Mouse (Mus musculus) adrenal gland, adult 2 months (tissue): Measurements from ENCODE around the gene Adat3. TPM values are rescaled to one million over a fixed set of nuclear protein-coding genes. Genes with fewer than 3 reads are reported as not detected.
"Not testable (repeated sequence)": the region's sequence is repeated elsewhere in the genome, so short reads cannot be mapped to it uniquely, and the experiment has no call there.

Experiments used
- DNase-seq: peaks from one replicate; pipeline ENCODE4 v3.0.0; 2021
- polyA plus RNA-seq: library from polyadenylated mRNA; depleted of rRNA; stranded (reverse); fragments of >200 nt; gene quantifications from 2 replicates; pipeline ENCODE4 v1.2.3, GENCODE M21; 2012
- total RNA-seq, 2 experiments: library from RNA; stranded (reverse); gene quantifications; 2 replicates each; pipeline ENCODE4 v1.2.3; 2021

Adat3 gene
- total and polyA plus RNA-seq, 3 experiments, result 2.0 to 31.5 (median 4.0) TPM

DNA sequence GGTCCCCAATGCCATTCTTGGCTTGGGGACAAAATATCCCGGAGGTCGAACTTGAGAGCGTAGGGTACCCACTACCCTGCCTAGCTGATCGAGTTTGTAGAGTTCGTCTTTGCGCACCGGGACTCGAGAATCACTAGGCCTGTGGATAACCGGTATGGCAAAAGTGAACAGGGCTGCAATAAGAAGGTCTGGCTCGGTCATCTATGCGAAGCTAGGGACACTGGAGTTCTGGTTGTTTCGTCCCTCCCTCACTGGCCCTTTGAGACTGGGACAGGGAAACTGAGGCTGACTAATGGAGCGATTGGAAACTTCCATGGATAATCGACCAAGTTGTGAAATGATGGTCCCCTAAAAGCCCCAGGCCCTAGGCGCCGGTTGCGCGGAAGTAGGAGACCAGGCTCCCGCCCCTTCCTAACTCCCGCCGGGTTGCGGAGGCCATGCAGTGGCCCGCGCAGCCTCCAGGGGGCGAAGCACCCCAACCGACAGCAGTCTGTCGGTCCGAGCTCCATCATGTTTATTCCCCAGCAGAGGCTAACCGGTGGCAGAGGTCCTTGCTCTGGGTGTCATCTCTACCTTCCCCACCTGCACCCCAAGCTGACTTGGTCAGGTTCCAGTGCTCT lies 24.4 kb upstream of the Adat3 start:
- peak; percentile 91 for DNase-seq

DNA sequence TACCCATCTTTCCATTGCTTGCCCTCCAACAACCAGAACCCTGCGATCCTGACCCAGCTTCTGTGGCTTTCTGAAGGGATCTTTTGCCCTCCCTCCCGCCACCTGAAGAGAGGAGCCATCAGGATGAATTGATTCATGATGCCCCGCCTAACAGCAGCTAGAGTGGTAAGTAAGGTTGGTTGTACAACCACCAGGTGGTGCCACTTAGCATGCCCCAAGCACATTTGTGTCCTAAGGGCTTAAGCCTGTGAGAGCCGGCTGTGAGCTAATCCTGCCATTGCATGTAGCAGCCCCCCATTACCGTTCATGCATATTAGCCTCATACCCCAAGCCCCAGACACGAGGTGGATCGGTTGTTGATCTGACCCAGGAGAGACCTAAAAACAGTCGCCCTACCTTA lies 23.8 kb upstream of the Adat3 start:
- DNase-seq, result peak; percentile 71

DNA sequence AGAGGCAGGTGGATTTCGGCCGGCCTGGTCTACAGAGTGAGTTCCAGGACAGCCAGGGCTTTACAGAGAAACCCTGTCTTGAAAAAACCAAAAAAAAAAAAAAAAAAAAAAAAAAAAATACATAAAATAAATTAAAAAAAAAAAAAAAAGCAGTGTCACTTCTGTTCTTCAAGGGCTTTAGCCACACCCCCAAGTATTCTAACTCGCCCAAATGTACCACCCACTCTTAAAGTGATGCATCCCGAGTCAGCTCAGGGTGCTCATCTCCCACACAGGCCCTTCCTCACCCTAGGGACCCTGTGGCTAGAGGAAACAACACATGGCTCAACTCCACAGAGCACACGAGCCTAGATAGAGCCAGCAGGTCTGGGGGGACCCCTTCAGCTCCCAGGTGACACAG lies 19.6 kb upstream of the Adat3 start:
- DNase-seq, result no peak

DNA sequence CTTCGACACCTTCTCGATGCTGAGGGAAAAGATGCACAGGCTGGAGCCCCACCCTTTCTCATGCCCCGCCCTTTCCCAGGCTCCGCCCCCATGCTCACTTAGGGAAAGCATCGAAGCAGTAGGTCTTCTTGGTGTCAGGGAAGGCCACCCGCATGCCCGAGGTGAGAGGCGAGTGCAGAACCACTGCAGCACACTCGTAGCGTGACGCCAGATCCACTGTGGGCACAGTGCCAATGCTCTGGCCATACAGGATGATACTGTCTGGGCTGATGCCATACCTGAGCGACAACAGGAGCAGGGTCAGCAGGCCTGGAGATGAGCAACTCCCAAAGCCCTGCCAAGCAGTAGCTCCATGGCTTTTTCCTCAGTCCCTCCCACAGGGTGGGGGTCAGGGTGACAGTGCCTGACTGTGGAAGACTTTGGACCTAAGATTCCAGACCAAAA lies 18.6 kb upstream of the Adat3 start:
- DNase-seq, result no peak

DNA sequence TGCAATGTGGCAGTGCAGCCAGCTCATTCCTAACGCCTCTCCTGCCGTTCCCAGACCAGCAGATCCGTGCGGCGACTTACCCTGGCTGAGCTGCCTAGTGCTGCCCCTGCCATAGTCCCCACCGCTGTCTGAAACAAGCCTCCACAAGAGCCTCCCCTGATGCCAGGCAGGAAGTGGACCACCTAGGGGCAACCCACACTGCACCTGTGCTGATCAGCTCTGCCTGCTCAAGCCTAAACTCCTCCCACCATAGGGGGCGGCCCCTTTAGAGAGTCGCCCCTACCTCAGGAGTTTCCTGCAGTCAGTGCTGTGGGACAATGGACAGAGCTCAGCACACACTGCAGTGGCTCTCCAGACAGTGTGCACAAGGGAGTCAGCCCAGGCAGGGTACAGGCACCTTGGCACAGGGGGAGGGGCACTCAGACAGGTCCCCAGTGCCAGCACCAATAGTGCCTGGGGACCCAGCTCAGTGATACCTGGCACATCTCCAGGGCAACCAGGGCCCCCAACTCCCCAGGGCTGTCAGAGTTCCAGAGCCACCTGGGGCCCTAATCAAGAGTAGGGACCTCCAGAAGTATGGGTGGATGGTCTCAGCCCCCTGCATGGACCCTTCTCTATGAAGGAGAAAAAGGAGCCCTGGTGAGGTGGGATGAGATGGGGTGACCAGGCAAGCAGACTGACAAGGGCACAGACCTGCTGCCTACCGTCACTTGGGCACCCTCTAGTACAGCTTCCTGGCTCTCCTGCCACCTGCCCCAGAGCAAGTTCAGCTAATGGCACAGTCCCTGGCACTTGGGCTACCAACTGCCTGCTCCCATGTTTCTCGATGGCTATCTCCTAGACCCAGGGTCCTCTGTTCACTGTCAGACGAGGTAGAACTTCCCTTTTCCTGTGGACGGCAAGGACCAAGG lies 17.8 kb upstream of the Adat3 start:
- no peak for DNase-seq

DNA sequence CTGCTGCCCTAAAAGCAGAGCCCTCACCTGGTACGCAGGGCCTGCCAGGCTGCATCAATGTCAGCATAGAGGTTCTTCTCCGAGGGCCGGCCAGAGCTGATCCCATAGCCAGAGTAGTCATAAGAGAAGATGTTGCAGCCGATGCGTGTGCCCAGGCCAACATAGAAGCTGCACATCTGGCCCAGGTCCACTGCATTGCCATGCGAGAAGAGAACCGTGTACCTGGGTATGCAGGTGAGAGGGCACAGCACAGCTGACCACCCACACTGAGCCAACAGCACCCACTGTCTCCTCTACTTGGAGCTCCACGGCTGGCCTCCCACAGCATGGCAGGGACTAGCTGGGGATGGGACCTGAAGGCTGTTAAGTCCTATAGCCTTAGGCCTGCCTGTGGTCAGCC lies 17.1 kb upstream of the Adat3 start:
- no peak for DNase-seq

DNA sequence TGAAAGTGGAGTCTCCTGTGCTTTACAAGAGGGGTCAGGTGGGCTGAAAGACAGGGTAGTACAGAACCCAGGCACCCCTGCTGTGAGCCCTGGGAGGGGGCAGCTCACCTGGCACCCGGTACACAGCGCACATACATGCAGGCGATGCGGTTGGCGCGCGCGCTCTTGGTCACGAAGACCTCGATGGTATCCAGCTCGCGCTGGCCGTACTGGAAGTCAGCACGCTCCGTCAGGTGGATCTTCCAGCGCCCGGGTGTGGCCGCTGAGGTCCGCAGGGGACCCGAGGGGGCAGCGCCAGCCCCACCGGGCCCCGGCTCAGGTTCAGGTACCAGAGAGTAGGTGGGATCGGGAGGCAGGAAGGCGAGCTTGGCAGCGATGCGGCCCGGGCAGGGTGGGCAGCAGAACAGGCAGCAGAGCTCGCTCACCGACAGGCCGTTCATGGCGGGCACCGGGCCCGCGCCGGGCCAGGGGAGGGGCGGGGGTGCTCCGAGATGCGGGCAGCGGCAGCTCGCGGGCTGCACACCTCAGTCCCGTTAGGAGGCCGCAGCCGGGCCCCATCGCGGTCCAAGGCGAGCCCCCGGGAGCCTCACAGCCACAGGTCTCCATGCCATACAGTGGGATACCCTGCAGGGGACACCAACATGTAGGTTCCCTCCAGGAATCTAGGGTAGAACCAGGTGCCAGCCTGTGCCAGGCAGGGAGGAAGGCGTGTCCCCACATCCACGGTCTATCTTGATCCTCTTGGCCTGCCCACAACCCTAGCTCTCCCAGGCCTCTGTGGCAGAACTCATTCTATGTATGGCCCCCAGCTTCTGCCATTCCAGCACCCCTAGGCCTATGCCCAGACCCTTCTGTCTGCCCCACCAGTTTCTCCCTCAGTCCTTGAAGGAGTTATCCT lies 16.0 kb upstream of the Adat3 start:
- no peak for DNase-seq

DNA sequence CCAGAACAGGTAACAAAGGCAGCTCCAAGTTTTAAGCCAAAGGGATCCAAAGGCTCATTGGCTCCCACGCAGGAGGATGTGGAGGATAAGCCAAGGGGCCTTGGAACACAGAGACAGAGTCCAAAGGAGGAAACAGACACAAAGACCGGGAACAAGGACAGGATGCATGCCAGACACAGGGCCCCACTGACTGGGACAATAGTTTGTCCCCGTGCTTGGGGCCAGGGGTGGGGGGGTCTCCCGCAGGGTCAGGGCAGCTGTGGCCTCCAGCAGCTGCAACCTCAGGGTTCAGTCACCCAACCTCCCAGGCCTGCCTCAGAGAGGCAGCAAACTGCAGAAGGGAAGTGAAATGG lies 15.4 kb upstream of the Adat3 start:
- DNase-seq, result peak; percentile 43

DNA sequence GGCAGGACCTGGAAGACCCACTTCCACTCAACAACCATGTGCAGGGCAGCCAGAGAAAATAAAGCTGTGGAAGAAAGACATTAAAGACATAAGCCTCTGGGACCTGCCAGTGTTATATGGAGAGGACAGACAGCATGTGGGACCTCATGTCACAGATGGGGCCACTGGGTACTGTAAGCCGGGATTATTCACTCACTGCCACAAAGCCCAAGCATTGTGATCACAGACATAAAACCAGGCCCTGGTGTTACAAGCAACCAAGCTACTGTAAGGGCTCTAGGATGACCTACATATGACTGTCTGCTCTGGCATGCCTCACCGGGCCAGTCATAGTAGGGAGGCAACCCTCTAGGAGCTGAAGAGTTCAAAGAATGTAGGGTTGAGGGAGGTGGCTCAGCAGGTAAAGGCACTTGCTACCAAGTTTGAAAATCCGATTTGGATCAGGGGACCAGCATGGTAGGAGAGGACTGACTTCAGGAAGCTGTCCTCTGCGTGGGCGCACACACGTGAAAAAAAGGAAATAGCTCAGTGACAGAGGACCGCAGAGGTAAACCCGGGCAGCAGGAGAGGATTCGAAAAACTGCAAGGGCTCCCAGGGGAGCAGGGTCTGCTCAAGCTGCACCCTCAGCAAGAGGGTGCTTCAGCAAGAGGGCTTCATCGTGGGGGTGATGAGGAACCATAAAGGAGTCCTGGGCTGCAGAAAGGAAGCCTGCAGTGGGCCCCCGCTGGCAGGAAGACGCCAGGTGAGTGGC lies 13.4 kb upstream of the Adat3 start:
- peak; percentile 52 for DNase-seq

DNA sequence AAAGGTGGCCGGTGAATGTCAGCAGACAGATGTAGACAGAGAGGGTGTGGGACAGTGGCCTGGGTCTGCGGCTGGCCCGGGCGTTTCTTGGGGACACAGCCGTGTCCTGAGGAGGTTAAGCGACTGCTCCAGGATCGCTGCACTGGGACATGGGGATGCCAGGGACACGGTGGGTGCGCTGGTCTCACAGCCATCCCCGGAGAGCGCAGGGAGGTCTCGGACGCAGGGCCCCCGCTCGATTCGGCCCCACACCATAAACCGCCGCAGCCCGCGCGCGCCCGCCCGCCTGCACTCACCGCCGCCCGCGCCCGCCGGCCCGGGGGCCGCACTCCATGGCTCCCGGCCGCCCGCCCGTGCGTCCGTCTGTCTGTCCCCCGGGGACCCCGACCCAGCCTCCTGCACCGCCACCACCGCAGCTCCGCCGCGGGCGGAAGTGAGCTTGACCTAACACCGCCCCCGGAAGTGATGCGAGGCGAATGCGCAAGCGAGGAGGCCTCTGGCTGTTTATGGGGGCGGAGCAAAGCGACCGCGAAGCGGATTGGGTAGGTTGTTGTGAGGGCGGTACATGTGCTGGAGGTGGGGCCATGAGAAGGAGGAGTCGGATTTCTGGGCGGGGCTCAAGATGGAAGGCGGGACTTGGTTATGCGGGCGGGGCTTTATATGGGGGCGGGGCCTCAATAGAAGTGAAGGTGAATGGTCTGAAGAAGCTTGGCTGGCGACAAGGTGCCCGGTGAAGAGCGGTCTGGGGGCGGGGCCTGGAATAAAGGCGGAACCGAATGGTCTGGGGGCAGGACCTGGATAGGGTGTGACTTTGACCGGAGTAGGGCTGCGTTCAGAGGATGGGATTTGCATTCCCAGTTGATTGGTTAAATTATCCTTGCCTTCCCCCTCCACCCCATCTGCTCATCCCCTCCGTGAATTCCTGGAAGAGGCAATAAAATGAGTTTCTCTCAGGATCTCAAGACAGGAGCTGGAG lies 12.5 kb upstream of the Adat3 start, which contains the start of gene Abhd17a:
Abhd17a (minus strand) TSS at position 463 of the 976 bp plus-strand sequence.
- peak; percentile 98 for DNase-seq

DNA sequence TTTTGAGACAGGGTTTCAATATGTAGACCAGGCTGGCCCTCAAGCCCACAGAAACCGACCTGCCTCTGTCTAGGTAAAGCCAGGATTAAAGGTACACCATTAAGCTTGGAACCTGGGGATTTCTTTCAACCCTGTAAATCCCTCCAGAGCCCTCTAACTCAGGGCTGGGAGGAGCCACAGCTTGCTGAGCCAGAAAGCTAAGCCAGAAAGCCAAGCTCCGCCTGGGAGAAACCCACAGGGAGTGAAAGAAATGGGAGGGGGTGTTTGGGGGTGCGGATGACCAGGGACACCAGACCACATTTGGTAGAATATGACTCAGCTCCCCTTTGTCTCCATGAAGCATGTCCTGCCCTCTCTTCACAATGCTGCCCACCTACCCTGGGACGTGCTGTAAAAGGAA lies 6.4 kb upstream of the Adat3 start:
- DNase-seq, result no peak

DNA sequence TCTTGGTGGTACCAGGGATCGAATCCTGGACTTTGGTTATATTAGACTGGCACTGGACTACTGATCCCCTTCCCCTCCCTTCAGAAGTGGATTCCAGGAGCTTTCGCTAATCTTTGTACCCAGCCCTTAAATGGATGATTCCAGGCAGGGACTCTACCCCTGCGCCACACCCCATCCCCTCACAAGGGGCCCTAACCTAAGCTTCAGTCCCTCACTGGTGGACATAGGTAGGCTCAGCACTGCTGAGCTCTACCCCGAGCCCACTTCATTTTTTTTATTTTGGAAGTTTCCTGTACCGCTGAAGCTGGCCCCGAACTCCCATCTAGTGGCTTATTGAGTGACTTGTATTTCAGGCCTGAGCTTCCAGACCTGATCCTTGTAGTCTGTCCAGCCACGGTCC lies 684 bp downstream of the Adat3 start:
- DNase-seq, result no peak

DNA sequence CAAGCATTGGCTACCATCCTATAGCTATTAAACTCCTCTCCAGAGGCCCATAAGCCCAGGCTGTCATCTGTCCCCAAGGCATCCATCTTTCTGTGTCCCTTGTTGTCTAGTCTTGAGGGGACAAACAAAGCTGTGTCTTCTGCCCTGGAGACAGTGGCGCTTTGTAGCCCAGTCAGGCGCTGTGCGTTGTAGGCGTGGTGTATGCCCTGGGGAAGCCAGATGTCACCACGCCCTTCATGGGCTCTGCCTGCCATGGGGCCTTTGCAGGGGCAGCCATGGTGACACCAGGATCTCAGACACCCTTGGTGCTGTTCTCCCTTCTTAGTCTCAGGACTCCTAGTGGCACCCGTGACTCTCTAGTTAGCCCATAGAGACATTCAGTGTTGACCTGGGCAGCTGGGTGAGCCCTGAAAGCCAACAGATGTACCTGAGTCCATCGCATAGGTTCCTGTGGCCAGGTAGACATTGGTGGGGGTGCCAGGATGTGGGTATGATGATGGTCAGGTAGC lies 1.4 kb downstream of the Adat3 start:
- no peak for DNase-seq

DNA sequence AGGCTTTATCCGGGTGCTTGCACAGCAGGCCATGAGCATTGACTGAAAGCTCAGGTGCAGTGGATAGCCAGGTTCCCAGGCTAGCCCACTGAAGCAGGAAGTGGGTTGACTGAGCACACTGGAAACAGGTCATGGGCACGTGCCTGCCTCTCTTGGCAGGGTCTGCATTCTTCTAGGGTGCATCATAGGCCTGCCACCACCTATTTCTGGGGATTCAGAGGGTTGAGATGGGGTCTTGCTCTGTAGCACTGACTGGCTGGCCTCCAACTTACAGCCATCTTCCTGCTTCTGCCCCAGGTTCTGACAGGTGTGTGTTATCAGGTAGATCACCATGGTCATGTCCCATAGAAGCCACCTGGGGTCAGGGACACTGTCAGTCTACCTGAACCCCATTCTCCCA lies 2.3 kb downstream of the Adat3 start:
- DNase-seq, result no peak

DNA sequence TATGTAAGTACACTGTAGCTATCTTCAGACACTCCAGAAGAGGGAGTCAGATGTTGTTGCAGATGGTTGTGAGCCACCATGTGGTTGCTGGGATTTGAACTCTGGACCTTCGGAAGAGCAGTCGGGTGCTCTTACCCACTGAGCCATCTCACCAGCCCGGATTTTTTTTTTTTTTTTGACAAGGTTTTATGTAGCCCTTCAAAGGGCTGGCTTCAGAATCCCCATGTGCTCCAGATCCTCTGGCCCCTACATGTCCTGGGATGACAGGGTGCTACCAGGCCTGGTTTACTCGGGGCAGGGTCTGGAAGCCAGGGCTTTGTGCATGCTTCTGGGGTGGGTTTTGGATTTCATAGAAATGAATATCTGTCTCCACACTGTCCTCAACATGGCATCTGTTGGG lies 3.0 kb downstream of the Adat3 start, which contains the start of gene Gm49322:
Gm49322 (plus strand) TSS at position 301 of the 400 bp plus-strand sequence.
- DNase-seq, result not testable (repeated sequence)

DNA sequence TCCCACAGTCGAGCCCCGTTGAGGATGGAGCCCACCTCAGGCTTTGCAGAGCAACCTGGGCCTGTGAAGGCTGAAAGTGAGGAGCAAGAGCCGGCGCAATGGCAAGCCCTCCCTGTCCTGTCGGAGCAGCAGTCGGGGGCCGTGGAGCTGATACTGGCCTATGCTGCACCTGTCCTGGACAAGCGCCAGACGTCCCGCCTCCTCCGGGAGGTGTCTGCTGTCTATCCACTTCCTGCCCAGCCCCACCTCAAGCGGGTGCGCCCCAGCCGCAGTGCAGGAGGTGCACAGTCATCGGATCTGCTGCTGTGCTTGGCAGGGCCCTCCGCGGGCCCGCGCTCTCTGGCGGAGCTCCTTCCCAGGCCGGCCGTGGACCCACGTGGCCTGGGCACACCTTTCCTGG lies 3.6 kb downstream of the Adat3 start:
- DNase-seq, result no peak

DNA sequence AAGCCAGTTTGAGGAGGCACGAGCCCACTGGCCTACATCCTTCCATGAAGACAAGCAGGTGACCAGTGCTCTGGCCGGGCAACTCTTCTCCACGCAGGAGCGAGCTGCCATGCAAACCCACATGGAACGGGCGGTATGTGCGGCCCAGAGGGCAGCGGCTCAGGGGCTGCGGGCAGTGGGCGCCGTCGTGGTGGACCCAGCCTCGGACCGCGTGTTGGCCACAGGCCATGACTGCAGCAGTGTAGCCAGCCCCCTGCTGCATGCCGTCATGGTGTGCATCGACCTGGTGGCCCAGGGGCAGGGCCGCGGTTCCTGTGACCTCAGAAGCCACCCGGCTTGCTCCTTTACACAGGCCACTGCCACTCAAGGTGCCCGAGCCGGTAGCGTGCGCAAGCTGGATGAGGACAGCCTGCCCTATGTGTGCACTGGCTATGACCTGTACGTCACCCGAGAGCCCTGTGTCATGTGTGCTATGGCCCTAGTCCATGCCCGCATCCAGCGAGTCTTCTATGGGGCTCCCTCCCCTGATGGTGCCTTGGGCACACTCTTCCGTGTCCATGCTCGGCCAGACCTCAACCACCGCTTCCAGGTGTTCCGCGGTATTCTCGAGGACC lies 4.2 kb downstream of the Adat3 start:
- no peak for DNase-seq

DNA sequence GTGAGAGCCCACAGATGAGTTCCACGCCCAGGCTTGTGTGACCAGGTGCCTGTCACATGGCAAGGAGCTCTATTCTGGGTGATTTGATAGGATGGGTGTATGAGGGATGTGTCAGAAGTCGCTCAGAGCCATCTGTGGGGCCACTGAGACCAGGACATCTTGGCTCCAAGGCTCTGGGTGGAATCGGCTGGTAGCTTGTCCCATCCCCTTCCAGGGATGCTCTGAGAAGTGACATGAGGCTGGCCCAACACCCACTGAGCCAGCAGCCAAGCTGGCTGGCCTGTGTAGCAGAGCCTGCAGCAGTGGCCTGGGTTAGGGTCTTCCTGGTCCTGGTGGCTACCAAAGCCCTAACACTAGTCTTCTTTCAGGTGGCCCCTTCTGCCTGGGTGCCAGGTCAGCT lies 5.8 kb downstream of the Adat3 start:
- no peak for DNase-seq

DNA sequence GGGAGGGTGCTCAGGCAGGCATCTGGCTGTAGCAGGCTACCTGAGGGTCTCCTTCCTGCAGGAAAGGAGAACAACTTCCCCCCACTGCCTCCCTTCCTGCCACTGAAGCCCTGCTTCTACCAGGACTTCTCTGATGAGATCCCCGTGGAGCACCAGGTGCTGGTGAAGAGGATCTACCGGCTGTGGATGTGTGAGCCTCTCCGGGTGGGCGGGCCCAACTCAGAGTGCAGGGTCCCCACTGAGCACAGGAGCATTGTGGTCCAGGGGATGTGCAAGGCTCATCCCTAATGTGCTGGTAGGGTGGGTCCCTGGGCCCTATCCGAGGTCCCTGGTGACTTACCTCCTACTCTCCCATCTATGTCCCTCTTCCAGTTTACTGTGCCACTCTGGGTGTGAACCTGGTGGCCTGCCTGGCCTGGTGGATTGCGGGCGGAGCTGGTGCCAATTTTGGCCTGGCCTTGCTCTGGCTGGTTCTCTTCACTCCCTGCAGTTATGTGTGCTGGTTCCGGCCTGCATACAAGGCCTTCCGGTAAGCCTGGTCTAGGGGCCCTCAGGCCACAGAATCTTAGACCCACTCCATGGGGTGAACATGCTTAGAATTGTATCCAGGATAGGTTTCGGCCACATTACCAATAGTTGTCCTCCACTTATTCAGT lies 6.7 kb downstream of the Adat3 start:
- no peak for DNase-seq
